20 mouse cellular contexts compared by ENCODE assay signal in genomic region chr15:5355332-5355731, GRCm38 (mm10).
"Had no signal": no experiment of that assay in that cellular context is flagged by ENCODE, and none has a peak within 500 bp of the region (broad histone marks: within the 10 kb centered on the region; RNA-seq: fewer than 3 reads in every experiment).

No protein-coding gene starts in this region.

- H3K4me1 ChIP-seq: liver, embryonic 13.5 days; lung, embryonic 15.5 days; midbrain, embryonic 10.5 days; midbrain, embryonic 13.5 days had no signal

- H3K9me3 ChIP-seq: liver, embryonic 13.5 days; lung, embryonic 15.5 days; megakaryocyte, embryonic 14.5 days; midbrain, embryonic 10.5 days; midbrain, embryonic 13.5 days had no signal

- H3K27me3 ChIP-seq: liver, embryonic 13.5 days; lung, embryonic 15.5 days; megakaryocyte, embryonic 14.5 days; midbrain, embryonic 13.5 days had no signal

- H3K27ac ChIP-seq: liver, embryonic 13.5 days; lung, embryonic 15.5 days; midbrain, embryonic 10.5 days; midbrain, embryonic 13.5 days; stomach, postnatal 0 days had no signal

- DNase-seq: kidney, adult 18-20 months; kidney, adult 9 months; kidney, postnatal 14 days; kidney, postnatal 4 days; layer of hippocampus, adult 9-11 months; liver, embryonic 13.5 days; lung, postnatal 10 days; lung, postnatal 36 days; right cerebral cortex, postnatal 14 days; right cerebral cortex, postnatal 4 days; thymus, adult 2 months; thymus, postnatal 14 days; thymus, postnatal 4 days had no signal

- H3K4me3 ChIP-seq: liver, embryonic 13.5 days; lung, embryonic 15.5 days; megakaryocyte, embryonic 14.5 days; midbrain, embryonic 10.5 days; midbrain, embryonic 13.5 days had no signal

- H3K36me3 ChIP-seq: liver, embryonic 13.5 days; lung, embryonic 15.5 days; midbrain, embryonic 10.5 days; midbrain, embryonic 13.5 days had no signal

- H3K4me2 ChIP-seq: liver, embryonic 13.5 days; lung, embryonic 15.5 days; midbrain, embryonic 13.5 days had no signal

- H3K9ac ChIP-seq: liver, embryonic 13.5 days; lung, embryonic 15.5 days; midbrain, embryonic 13.5 days had no signal

- ATAC-seq: intestine, embryonic 16.5 days; midbrain, embryonic 13.5 days; midbrain, embryonic 16.5 days had no signal
